Mouse (Mus musculus) kidney, embryonic 15.5 days (tissue): Measurements from ENCODE around the gene Rab3il1. TPM values are rescaled to one million over a fixed set of nuclear protein-coding genes. Genes with fewer than 3 reads are reported as not detected.

Experiments used
- ATAC-seq: fragments of 200-750 bp; cut with Nextera tagmentation; replicated peaks from 2 replicates; pipeline ENCODE4 v1.8.0; 2017; ENCODE audit warnings: moderate TSS enrichment; ENCODE audit not compliant: low FRiP score
- H3K27ac ChIP-seq: fragments of 300-500 bp; sonication (generic); 2 replicates; pipeline ENCODE4 v1.5.1; 2015; ENCODE audit warnings: mild to moderate bottlenecking, inconsistent platforms
- H3K27me3 ChIP-seq: fragments of 300-500 bp; sonication (generic); 2 replicates; pipeline ENCODE4 v1.6.1; 2015; ENCODE audit warnings: inconsistent platforms
- H3K36me3 ChIP-seq: fragments of 300-500 bp; sonication (generic); 2 replicates; pipeline ENCODE4 v1.6.1; 2015; ENCODE audit warnings: inconsistent platforms
- H3K4me1 ChIP-seq: fragments of 300-500 bp; sonication (generic); 2 replicates; pipeline ENCODE4 v1.6.1; 2015; ENCODE audit warnings: inconsistent platforms
- H3K4me2 ChIP-seq: fragments of 300-500 bp; sonication (generic); 2 replicates; pipeline ENCODE4 v1.6.1; 2015; ENCODE audit warnings: moderate library complexity, mild to moderate bottlenecking, inconsistent platforms
- H3K4me3 ChIP-seq: fragments of 300-500 bp; sonication (generic); replicated peaks from 2 replicates; pipeline ENCODE4 v1.5.1; 2015; ENCODE audit warnings: mild to moderate bottlenecking, inconsistent platforms
- H3K9ac ChIP-seq: fragments of 300-500 bp; sonication (generic); 2 replicates; pipeline ENCODE4 v1.6.1; 2015; ENCODE audit warnings: mild to moderate bottlenecking, inconsistent platforms
- H3K9me3 ChIP-seq: fragments of 300-500 bp; sonication (generic); replicated peaks from 2 replicates; pipeline ENCODE4 v1.6.1; 2016; ENCODE audit warnings: inconsistent platforms
- WGBS: fragments of 180-500 bp; shearing (Covaris S2); methylation state at CpG from one replicate; pipeline ENCODE4 v1.1.7; 2015; ENCODE audit warnings: mixed read lengths; 5-methylcytosine and 5-hydroxymethylcytosine counted together
- polyA plus RNA-seq: library from polyadenylated mRNA; unstranded; fragments of >200 nt; fragmentation: Nextera tagmentation; extraction: Ambion mirVana; gene quantifications from 2 replicates; pipeline ENCODE4 v1.2.1, GENCODE M21; 2015

Rab3il1 gene
- polyA plus RNA-seq, 1 experiment from 2014 or later, result 34.3 TPM

DNA sequence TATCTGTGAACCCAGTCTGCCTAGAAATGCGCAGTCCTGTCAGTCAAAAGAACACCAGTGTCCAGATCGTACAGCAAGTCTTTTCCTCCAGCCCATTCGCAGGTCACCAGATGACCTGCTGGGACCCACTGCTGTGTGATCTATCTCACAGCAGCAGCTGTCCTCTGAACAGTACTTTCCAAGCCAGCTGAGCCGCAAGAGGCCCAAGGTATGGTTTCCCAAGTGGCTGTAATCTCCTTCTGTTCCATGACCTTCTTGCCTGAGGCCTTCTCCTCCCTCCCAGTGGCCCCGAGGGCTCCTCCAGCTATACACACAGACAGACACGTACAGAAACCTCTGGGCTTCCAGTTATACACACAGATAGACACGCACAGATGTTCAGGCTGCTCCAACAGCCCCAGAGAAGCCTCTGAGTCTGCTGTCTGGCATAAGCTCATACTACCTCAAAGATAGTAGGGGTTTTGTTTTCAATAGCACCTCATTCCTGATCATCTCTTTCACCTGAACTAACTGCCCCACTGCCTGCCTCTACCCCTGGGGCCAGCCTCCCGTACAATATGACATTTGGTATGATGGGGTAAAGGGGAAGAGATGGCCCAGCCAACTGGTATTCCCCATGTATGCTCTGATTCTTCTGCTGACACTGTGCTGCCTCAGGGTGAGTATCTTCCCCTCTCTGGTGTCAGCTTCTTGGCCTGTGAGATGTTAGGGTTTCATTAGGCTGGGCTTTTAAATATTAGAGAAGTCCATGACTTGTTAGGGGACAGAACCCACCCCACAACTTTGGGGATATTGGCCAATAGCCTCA, 59.5 kb downstream of the Rab3il1 start:
- Histone ChIP-seq H3K4me2 (no peak overlapping the region), H3K36me3 (peaks cover 80% of the 10 kb centered on the region), H3K27ac (0 out of 2 replicates have a peak overlapping the region, but pooled peaks have one; percentile 20), H3K9me3 (no peaks in the 10 kb centered on the region), H3K4me3 (no peak overlapping the region), H3K9ac (no peak overlapping the region), H3K27me3 (no peaks in the 10 kb centered on the region), H3K4me1 (peaks cover 20% of the 10 kb centered on the region)
- WGBS, result 66% methylated on average over 8 of the region's 8 CpGs
- ATAC-seq, result no peak

GRCm38 (mm10) chr19:10061624-10062023, 60.2 kb downstream of the Rab3il1 start:
- Histone ChIP-seq H3K4me3 (no peak overlapping the region), H3K36me3 (peaks cover 81% of the 10 kb centered on the region), H3K27me3 (no peaks in the 10 kb centered on the region), H3K4me1 (peaks cover 19% of the 10 kb centered on the region), H3K9ac (no peak overlapping the region), H3K9me3 (no peaks in the 10 kb centered on the region), H3K4me2 (no peak overlapping the region), H3K27ac (no peak overlapping the region)
- ATAC-seq, result no peak
- 90% methylated on average over 2 of the region's 2 CpGs for WGBS

DNA sequence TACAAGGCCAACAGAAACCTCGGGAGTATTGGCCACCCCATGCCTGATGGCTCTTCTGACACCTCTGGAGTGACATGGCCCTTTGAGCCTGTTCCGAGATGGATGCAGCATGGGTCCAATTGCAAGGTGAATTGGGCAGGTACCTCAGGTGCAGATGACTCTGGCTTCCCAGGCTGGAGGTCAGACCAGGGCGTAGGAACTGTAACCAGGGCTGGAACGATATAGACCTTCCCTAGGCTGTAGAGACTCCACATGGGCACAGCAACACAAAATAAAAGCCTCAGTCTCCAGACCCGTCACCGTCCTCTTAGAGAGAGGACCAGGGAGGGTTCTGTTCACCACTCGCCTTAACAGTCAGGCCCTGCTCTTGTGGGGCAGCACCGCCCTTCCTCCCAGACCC, 60.8 kb downstream of the Rab3il1 start:
- no peak for ATAC-seq
- no peaks in the 10 kb centered on the region for H3K9me3 ChIP-seq
- H3K36me3 ChIP-seq, result peaks cover 82% of the 10 kb centered on the region

GRCm38 (mm10) chr19:10062862-10063261, 61.4 kb downstream of the Rab3il1 start:
- no peak overlapping the region for H3K9ac ChIP-seq
- WGBS, result 94% methylated on average over 5 of the region's 5 CpGs
- H3K4me1 ChIP-seq, result peaks cover 7% of the 10 kb centered on the region
- no peak overlapping the region for H3K4me2 ChIP-seq
- no peaks in the 10 kb centered on the region for H3K9me3 ChIP-seq
- H3K27ac ChIP-seq, result no peak overlapping the region
- no peak overlapping the region for H3K4me3 ChIP-seq
- H3K27me3 ChIP-seq, result no peaks in the 10 kb centered on the region
- no peak for ATAC-seq
- H3K36me3 ChIP-seq, result peaks cover 82% of the 10 kb centered on the region

More for the DNA sequence above, 60.8 kb downstream of the Rab3il1 start:
- H3K4me2 ChIP-seq, result no peak overlapping the region
- H3K9ac ChIP-seq, result no peak overlapping the region
- no peak overlapping the region for H3K4me3 ChIP-seq
- no peaks in the 10 kb centered on the region for H3K27me3 ChIP-seq
- 85% methylated on average over 8 of the region's 8 CpGs for WGBS
- no peak overlapping the region for H3K27ac ChIP-seq
- peaks cover 12% of the 10 kb centered on the region for H3K4me1 ChIP-seq

DNA sequence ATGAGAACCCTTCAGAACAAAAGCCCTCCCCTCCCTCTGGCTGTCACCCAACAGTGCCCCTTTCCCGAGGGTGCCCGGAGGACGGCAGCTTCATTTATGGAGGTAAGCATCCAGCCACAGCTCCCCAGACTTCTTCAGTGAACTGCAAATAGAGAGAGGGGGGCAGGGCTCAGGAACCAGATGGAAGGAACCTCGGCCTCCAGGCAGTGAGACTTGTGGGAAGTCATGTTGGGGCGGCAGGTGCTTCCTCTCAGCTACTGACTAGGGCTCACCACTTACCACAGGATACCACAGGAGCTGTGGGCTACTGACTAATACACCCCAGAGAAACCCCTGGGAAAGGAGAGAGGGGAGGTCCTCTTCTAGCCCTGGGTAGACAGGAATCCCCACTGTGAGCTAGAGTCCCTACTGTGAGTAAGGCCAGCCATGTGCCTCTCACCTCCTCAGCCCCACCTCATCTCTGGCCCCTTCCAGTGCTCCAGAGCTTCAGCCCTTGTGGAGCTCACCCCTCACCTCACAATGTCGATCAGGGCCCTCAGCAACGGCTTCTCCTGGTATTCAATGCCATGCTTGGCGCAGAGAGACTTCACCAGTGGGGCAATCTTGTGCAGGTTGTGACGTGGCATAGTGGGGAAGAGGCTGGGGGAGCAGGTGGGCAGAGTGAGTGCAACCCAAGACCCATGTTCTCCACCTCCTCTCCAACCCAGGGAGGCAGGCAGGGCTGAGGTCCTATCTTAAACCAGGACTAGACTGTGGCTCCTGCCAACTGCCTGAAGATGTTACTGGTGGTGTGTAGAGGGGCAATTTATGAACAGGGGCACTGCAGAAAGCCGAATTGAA, 62.9 kb downstream of the Rab3il1 start:
- Histone ChIP-seq H3K27me3 (no peaks in the 10 kb centered on the region), H3K36me3 (peaks cover 88% of the 10 kb centered on the region), H3K4me3 (no peak overlapping the region), H3K9ac (no peak overlapping the region), H3K9me3 (no peaks in the 10 kb centered on the region), H3K4me1 (peaks cover 3% of the 10 kb centered on the region; the same call in 1 of the 2 replicates), H3K27ac (no peak overlapping the region), H3K4me2 (no peak overlapping the region)
- 84% methylated on average over 10 of the region's 10 CpGs for WGBS
- ATAC-seq, result no peak

GRCm38 (mm10) chr19:10065465-10066188, 64.2 kb downstream of the Rab3il1 start:
- no peak for ATAC-seq
- no peak overlapping the region for H3K27ac ChIP-seq

DNA sequence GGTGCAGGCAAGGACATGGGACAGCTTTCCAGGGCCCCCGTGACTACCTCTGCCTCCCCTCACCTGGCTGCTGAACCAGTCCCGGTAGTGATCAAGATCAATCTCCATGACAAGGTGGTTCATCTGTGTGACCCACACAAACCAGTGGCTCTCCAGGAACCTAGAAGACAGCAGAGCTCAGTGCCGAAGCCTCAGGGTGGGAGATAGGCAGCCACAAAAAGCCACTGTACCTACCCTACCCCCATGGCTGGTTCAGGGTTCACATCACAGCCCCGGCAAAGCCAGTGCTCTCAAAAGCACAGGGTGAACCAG, 64.7 kb downstream of the Rab3il1 start:
- Histone ChIP-seq H3K27me3 (no peaks in the 10 kb centered on the region), H3K4me2 (no peak overlapping the region), H3K36me3 (peaks cover 100% of the 10 kb centered on the region), H3K4me3 (no peak overlapping the region), H3K27ac (no peak overlapping the region), H3K4me1 (no peaks in the 10 kb centered on the region), H3K9ac (no peak overlapping the region), H3K9me3 (no peaks in the 10 kb centered on the region)
- no peak for ATAC-seq
- WGBS, result 91% methylated on average over 4 of the region's 4 CpGs

More at GRCm38 (mm10) chr19:10065465-10066188, 64.2 kb downstream of the Rab3il1 start:
- no peaks in the 10 kb centered on the region for H3K27me3 ChIP-seq
- H3K4me3 ChIP-seq, result no peak overlapping the region
- 0 out of 2 replicates have a peak, but pooled peaks cover 3% of the 10 kb centered on the region for H3K4me1 ChIP-seq
- no peak overlapping the region for H3K4me2 ChIP-seq
- WGBS, result 94% methylated on average over 5 of the region's 5 CpGs
- no peaks in the 10 kb centered on the region for H3K9me3 ChIP-seq
- peaks cover 100% of the 10 kb centered on the region for H3K36me3 ChIP-seq
- no peak overlapping the region for H3K9ac ChIP-seq

GRCm38 (mm10) chr19:10066502-10066901, 65.0 kb downstream of the Rab3il1 start:
- H3K27ac ChIP-seq, result no peak overlapping the region
- H3K27me3 ChIP-seq, result no peaks in the 10 kb centered on the region
- H3K36me3 ChIP-seq, result peaks cover 100% of the 10 kb centered on the region

GRCm38 (mm10) chr19:10067701-10068100, 66.2 kb downstream of the Rab3il1 start:
- Histone ChIP-seq H3K4me1 (no peaks in the 10 kb centered on the region), H3K4me3 (no peak overlapping the region), H3K27me3 (no peaks in the 10 kb centered on the region), H3K27ac (no peak overlapping the region), H3K9me3 (no peaks in the 10 kb centered on the region), H3K36me3 (peaks cover 100% of the 10 kb centered on the region), H3K4me2 (no peak overlapping the region), H3K9ac (no peak overlapping the region)
- WGBS, result 92% methylated on average over 7 of the region's 7 CpGs
- no peak for ATAC-seq

More at GRCm38 (mm10) chr19:10066502-10066901, 65.0 kb downstream of the Rab3il1 start:
- Histone ChIP-seq H3K4me3 (no peak overlapping the region), H3K4me1 (no peaks in the 10 kb centered on the region), H3K9me3 (no peaks in the 10 kb centered on the region), H3K9ac (no peak overlapping the region), H3K4me2 (no peak overlapping the region)
- no peak for ATAC-seq
- WGBS, result 96% methylated on average over 3 of the region's 3 CpGs

DNA sequence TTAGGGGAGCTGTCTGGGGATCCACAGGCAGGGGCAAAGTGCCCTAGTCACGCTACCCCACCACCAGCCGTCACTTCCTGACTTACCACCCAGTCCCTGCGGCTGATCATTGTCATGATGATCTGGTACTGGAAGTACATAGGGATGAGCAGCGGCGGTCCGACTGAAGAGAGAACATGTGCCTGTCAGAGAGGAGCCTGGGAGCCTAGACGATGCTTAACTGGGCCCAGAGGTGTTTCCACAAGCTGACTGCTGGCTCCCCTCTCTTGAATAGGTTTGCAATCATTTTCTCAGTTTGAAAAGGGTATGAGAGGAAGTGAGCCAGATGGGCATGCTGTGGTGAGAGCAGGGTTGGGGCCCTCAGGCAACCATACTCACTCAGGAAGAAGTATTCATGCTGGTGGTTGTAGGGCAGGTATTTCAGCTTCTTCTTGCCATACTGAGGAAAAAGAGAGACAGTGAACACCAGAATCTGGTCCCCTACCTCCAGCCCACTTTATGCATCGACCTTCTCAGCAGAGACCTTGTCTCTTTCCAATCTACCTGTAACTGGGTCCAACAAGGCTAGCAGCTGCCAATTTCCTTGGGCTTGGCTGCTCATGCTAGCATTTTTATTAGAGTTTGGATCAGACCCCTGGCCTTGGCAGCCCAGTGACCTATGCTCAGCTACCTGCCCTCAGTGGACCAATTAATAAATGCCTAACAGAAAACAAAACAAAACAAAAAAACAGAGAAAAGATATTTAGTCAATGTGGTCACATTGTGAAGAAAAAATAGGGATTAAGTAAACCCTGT, 68.9 kb downstream of the Rab3il1 start:
- H3K9ac ChIP-seq, result no peak overlapping the region
- no peaks in the 10 kb centered on the region for H3K27me3 ChIP-seq
- H3K4me3 ChIP-seq, result no peak overlapping the region
- no peak for ATAC-seq
- H3K4me1 ChIP-seq, result no peaks in the 10 kb centered on the region
- no peaks in the 10 kb centered on the region for H3K9me3 ChIP-seq
- no peak overlapping the region for H3K4me2 ChIP-seq
- 87% methylated on average over 8 of the region's 8 CpGs for WGBS
- H3K36me3 ChIP-seq, result peaks cover 100% of the 10 kb centered on the region
- no peak overlapping the region for H3K27ac ChIP-seq

DNA sequence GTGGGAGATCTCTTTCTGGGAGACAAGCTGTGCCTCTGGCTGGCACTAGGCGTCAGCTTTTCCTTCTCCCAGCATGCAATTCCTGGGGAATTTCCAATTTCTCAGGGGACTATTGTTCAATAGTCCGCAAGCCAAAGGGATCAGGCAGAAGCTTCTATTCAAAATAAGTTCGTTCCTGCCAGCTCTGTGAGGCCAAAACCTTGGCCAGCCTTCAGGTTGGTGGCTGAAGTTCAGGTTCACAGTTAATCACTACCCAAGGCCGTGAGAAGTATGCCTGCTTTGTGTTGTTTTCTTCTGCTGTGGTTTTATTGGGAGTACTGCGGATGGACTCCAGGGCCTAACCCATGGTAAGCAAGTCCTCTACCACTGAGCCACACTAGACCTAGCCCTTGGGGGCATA, 69.7 kb downstream of the Rab3il1 start:
- 87% methylated on average over 5 of the region's 5 CpGs for WGBS

More for the DNA sequence above, 69.7 kb downstream of the Rab3il1 start:
- Histone ChIP-seq H3K36me3 (peaks cover 100% of the 10 kb centered on the region), H3K4me2 (no peak overlapping the region), H3K9ac (no peak overlapping the region), H3K4me3 (no peak overlapping the region), H3K27me3 (no peaks in the 10 kb centered on the region), H3K27ac (no peak overlapping the region), H3K4me1 (no peaks in the 10 kb centered on the region), H3K9me3 (no peaks in the 10 kb centered on the region)
- ATAC-seq, result no peak
